Mouse (Mus musculus): ENCODE data around the gene Zfp866.
A peak's percentile ranks its signal among the peaks of the same experiment; 100 is the strongest.

Zfp866 gene

GRCm38 (mm10) chr8:69717232-69717580 is 73.8 kb downstream of the Zfp866 start:
- no peak for DNase-seq (ENCODE audit: low spot score in 2 of 2)

GRCm38 (mm10) chr8:69716403-69717231 is 74.4 kb downstream of the Zfp866 start:
- peak; percentile 84 to 89 for DNase-seq (ENCODE audit: low spot score in 2 of 2)

GRCm38 (mm10) chr8:69715366-69715765 is 75.6 kb downstream of the Zfp866 start:
- no peak for DNase-seq (ENCODE audit: low spot score in 2 of 2)

GRCm38 (mm10) chr8:69713516-69713915 is 77.5 kb downstream of the Zfp866 start:
- DNase-seq (ENCODE audit: low spot score in 2 of 2), result no peak

All from spleen, postnatal 14 days (tissue).